Mouse (Mus musculus) layer of hippocampus, postnatal 10 days (tissue): ENCODE results near the gene Mdm2. TPM values are rescaled to one million over a fixed set of nuclear protein-coding genes. Genes with fewer than 3 reads are reported as not detected.

ENCODE experiments used
- DNase-seq, 2 experiments: peaks; one replicate each; pipeline ENCODE4 v3.0.0; 2021; ENCODE audit warnings: low spot score in 2 of 2
- total RNA-seq, 2 experiments: library from RNA; stranded (reverse); gene quantifications; 2 replicates each; pipeline ENCODE4 v1.2.3; 2021

The Mdm2 gene
- total RNA-seq, 2 experiments from 2014 or later = 51.5 to 57.3 TPM

DNA sequence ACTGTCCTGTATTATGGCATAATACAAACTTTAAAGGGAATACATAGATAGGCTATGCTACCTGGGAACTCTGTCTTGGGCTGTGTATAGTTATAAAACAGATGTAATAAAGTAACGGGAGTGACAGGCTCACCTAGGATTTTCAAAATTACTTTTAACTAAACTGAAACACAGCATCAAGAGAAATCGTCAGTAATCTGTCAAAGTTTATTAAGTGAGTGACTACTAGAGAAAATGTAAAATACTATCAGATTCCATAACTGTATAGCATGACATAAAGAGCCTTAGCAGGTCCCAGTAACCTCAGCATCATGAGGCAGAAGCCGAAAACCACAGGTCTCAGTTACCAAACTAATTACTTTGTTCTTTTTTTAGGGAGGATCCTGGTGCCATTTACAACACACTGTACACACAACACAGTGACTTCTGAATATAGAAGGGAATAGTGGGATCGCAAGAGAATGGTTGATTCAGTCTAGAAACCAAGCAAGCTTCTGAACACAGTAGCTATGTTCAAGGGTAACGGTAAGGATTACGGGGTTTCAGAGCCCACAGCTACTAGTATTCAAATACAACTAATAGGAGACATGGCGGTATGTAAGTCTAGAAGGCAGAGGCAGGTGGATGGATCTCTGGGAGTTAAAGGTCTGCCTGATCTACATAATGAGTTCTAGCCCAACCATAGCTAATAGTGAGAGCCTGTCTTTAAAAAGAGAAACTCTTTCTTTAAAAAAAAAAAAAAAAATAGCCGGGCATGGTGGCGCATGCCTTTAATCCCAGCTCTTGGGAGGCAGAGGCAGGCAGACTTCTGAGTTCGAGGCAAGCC is 12.0 kb downstream of the Mdm2 start:
- DNase-seq = no peak

DNA sequence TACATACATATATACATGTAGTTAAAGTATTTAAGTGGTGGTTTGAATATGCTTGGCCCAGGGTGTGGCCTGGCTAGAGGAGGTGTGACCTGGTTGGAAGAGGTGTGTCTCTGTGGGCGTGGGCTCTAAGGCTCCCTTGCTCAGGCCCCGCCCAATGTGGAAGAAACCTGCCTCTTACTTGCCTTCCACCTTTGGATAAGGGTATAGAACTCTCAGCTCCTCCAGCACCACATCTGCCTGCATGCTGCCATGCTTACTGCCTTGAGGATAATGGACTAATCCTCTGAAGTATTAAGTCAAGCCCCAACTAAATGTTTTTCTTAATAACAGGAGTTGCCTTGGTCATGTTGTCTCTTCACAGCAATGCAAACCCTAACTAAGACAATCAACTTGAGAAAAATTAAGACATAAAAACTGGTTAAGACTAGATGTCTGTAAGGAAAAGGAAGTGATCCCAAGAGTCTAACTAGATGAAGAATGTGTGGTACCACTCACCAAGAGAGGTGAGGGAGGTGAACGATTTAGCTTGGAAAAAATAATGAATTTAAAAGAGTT is 12.9 kb downstream of the Mdm2 start:
- no peak for DNase-seq

DNA sequence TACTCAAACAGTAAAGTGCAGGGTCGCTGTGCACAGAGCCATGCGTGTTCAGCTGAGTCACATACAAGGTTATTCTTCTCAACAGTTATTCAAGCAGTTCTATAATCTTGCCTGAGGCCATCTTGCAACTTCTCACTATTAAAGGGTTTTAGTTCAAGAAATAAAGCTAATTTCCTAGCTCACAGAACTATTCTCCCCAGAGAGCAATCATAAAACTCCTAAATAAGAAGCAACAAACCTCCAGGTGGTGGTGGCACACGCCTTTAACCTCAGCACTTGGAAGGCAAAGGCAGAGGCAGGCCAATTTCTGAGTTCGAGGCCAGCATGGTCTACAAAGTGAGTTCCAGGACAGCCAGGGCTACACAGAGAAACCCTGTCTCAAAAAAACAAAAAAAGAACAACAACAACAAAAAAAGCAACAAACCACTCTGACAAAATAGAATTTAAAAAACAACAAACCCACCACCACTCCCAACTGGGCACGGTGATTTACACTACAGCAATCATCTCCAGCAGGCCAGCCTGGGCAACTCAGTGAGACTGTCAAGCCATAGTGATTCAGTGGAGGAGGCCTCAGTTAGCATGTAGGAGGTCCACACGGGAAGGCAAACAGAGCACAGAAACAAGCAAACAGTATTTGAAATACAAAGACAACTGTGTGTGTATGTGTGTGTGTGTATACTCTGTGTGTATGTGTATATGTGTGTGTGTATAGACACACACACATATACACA is 13.6 kb downstream of the Mdm2 start:
- no peak for DNase-seq

DNA sequence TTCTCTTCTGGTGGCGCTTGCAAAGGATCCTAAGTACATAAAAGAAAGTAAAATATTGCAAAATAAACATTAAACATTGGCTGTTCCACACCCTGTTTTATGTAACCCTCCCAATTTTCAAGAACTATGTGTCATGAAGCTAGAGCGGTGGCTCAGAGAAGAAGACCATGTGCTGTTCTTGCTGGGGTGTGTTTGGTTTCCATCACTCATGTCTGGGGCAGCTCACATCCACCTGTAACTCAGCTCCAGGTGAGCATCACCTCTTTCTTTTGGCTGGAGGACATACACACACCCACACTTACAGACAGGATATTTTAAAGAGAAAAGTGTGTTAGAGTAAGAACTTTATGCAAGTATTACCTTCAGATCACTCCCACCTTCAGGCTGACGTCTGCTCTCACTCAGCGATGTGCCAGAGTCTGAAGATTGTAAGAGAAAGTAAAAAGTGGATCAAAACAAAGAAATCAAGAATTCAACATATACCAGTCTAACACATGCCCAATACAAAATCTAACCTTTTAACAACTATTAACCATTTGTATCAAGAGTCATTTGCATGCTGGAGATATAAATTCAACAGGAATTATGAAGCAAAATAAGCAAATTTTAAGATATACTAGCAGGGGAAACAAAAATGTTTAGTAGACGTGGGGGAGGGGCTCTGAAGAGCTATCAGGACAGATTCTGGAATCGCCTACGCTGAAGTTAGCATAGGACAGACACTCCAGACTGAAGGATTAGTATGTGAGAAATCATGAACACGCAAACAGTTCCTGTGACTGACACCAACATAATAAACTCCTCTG is 14.3 kb downstream of the Mdm2 start:
- DNase-seq = no peak

DNA sequence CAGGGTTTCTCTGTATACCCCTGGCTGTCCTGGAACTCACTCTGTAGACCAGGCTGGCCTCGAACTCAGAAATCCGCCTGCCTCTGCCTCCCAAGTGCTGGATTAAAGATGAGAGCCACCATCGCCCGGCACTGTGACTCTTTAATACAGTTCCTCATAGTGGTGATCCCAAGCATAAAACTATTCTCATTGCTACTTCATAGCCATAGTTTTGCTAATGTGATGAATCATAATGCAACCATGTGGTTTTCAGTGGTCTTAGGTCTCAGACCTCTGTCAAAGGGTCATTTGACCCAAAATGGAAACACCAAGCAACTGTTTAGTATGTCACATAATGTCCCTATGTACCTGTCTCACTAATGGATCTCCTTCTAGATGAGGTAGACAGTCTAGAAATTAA is 15.0 kb downstream of the Mdm2 start:
- DNase-seq = no peak

DNA sequence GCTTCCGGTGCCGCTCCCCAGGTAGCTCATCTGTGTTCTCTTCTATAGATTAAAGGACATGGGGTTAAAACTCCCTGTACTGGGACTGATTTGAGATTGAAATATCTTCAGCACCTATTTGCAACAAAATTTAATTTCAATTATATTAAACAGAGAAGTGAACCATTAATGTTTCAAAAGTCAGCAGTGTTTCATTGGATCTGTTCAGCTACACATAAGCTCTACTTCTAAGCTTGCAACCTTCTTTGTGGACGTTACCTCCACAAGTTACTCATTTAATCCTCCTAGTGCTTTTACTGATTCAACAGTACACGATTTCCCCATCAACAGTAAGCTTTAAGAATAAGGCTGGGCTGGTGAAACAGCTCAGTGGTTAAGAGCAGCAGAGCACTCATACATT is 15.5 kb downstream of the Mdm2 start:
- DNase-seq = no peak

DNA sequence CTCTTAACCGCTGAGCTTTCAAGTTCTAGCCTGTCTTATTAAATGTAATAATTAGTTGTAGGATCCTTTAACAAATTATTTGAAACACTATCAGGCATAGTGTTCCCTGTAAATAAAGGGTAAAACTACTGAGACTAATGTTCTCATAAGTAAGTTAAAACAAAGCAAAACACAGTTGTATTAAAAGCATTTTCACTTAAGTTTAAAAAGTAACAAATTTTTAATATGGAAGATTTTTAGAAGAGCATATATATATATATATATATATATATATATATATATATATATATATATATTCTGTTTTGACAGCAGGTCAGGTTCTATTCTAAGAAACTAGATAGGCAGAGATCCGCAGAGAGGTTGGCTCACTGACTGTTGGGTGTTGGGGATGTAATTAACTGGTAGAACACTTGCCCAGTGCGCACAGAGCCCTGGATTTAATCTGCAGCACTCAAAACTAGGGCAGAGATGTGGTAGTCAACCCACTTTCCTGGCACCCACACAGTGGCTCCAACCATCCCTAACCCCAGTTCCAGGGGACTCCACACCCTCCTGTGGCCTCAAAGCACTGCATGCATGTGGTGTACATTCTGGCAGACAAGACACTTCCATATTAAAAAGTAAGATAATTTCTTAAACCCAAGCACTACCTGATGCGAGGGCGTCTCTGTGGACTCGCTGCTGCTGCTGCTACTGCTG is 16.2 kb downstream of the Mdm2 start:
- no peak for DNase-seq

DNA sequence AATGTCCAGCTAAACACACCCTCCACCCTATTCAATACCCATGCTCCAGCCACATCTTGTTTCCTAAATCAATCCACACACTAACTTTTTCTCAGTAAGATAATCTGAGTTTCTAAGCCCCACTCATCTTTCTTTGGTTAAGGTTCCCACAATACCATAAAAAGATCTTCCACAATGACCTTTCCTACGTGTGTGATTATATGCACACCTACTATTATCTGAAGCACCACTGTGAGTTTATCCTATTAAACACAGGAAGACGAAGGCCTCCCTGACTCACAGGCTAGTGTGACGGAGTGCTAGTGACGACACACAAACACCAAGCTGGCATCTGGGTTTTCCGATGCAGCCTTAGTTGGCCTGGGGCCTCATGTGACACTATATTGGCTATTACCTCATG is 17.6 kb downstream of the Mdm2 start:
- DNase-seq = no peak

DNA sequence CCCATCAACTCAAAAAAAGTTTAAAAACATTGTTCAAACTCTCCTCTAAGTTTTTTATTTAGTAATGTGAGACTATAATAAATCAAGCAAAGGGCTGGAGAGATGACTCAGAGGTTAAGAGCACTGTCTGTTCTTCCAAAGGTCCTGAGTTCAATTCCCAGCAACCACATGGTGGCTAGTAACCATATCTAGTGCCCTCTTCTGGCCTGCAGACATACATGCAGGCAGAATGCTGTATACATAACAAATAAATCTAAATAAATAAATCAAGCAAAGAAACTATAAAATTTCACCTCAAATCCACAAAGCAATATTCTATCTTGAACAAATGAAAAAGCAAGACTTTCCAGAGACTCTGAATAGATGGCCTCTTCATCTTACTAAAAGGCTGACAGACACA is 18.4 kb downstream of the Mdm2 start:
- no peak for DNase-seq

DNA sequence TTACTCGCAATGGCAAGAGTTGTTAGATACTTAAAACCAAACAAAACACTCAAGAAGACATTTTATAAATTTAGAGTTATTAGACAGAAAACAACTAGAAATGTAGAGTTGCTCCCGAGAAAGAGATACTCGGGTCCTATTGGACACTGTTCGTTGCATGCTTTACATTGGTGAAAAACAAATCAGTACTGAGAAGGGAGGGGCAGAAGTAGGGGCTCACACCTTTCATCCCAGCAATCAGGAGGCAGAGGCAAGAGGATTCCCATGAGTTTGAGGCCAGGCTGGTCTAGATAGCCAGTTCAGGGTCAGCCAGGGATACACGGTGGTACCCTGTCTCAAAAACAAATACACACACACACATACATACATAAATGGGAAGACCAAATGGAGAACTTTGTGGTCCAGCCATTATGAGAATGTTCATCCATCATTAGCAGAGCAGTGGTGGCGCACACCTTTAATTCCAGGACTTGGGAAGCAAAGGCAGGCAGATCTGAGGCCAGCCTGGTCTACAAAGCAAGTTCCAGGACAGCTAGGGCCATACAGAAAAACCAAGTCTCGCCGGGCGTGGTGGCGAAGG is 19.1 kb downstream of the Mdm2 start:
- DNase-seq = no peak

DNA sequence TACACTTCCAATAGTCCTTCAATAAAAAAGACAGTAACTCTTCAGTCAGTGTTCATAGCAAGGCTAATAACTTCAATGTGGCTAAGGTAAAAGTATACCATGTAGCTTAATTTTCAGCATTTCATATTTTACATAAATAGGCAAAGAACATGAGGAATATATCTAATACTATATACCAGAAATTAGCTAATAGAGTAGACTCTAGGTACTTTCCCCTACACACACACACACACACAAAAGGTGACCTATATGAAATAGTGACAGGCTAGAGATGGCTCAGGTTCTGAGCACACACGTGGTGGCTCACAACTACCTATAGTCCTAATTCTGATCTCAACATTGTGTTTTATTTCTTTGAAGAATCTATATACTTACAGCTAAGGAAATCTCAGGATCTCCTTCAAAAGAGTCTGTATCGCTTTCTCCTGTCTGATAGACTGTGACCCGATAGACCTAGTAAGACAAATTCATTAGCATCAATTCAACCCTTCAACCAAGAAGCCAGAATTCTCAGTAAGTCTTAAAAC is 19.7 kb downstream of the Mdm2 start:
- no peak for DNase-seq

DNA sequence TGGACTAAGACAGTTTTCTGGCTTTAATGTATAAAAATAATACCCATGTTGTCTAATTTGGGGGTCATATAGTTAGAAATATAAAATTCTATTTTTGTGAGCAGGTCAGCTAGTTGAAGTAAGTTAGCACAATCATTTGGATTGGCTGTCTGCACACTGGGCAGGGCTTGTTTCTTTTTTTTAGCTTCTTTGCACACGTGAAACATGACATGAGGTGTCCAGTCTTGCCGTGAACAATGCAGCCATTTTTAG is 20.5 kb downstream of the Mdm2 start:
- DNase-seq = no peak

DNA sequence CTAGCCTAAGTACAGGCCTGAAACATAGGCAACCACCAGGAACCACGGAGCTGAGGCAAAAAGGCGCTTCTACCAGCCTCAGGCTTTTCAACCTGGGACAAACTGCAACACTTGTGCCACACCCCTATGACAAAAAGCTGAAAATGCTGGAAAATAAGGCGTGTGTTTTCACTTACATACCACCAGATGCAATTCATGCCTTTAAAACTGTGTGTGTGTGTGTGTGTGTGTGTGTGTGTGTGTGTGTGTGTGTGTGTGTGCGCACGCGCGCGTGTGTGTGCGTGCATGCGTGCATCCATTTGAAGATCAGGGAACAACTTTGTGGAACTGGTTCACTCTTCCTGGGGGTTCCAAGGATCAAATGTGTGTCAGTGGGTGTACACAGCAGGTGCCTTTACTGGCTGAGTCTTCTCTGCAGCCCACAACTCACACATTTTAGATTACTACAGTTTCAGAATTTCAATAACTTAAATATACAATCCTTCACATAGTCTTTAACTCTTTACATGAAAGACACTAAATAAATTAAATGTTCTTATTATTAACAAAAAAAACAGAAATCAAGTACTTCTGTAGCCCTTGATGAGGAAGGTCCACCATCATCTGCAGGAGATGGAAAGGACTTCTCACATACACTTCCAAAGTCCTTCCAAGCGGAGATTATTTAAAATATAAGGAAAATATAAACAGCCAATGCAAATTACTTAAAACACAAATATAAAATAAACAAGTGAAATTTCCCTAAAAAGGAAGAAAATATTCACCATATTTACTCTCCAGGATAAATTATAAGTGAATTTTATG is 21.1 kb downstream of the Mdm2 start:
- no peak for DNase-seq

DNA sequence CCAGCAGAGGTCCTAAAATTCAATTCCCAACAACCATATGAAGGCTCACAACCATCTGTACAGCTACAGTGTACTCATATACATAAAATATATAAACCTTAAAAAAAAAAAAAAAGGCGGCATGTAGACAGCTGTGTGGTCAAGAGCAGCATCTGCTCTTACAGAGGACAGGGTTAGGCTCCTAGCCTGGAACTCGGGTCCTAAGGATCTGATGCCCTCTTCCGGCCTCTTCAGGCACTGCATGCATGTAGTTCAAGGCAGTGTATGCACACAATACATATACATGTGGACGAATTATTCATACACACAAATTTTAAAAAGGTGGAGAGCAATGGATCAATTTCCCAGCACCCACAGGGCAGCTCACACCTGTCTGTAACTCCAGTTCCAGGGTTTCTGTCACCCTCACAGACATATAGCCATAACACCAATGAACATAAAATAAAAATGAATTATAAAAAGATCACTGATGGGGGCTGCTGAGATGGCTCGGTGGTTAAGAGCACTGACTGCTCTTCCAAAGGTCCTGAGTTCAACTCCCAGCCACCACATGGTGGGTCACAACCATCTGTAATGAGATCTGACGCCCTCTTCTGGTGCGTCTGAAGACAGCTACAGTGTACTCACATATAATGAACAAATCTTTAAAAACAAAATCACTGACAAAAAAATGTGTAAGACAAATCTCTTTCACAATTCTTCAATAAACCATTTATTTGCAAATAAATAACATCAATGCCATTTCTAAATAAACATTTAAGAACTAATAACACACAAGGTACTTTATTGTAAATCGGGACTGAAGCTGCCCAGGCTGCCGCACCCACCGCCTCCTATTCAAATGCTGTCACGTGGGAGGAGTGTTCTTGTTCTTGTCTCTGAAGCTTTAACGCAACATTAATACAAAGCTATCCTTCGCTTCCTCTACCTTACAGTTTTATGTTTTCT is 22.1 kb downstream of the Mdm2 start:
- no peak for DNase-seq

DNA sequence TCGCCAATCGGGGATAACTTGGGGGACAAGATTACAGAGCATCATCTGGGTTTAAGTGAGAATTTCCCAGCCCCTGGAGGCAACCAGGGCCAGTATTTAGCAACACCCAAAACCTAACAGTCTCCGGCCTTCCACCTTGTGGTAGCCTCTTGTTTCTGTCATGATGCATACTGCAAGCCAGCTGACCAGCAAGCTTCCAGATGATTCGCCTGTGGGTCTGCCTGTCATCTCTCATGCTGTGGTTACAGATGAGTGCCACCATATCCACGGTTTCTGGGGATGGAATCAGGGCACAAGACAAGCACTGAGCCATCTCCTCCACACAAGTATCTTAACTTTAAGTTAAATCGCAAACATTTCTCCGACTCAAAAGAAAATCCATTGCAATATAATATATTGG is 23.0 kb downstream of the Mdm2 start:
- DNase-seq = no peak

DNA sequence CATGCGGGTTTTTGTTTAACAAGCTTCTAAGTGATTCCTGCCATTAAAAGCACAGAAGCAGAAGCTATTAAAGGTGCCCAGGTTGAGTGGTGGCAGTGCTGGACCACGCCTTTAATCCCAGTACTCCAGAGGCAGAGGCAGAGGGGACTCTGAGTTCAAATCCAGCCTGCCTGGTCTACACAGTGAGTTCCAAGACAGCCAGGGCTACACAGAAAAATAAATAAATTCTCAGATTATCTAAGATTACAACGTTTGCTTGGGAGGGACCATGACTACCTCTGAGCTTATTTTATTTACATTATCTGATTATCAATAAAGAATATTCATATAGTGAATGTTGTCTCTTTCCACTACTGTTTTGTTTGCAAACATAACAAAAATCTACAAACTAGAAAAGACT is 23.5 kb downstream of the Mdm2 start:
- DNase-seq = no peak

DNA sequence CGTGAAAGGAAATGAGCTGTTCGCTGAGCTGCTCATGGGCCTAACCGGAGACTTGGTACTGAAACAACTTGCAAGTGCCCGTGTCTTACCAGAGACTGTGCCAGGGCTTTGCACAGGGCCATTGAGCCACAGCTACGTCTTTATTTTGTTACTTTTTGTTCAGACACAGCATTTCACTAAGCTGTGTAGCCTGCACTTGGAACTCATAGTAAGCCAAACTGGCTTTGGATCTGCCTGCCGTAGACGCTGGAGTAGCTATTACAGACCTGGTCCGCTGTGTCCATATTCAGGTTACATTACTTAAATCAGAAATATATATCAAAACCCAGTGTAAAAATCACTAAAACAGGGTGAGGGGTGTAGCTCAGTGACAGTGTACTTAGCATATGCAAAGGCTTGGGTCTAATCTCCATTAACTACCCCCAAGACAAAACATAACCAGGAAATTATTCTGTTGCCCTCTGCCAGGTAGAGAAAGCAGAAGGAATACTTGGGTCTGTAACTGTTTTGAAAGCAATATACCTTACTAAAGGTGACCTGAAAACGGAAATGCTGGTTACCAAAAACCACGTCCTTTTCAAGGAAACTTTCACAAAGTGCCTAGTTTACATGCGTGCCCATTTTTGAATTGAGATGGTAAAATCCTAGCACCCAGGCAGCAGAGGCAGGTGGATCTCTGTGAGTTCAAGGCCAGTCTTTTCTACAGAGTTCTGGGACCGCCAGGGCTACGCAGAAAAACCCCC is 24.5 kb downstream of the Mdm2 start:
- DNase-seq = no peak
